Mouse (Mus musculus) heart, postnatal 0 days (tissue): ENCODE data around the gene Efcab2. TPM values are rescaled to one million over a fixed set of nuclear protein-coding genes. Genes with fewer than 3 reads are reported as not detected.

Experiments
- ATAC-seq: fragments of 200-750 bp; cut with Nextera tagmentation; 2 replicates; pipeline ENCODE4 v1.8.0; 2017; ENCODE audit warnings: low read depth, moderate number of reproducible peaks, moderate library complexity; ENCODE audit not compliant: insufficient read depth
- DNase-seq: peaks from one replicate; pipeline ENCODE4 v3.0.0-alpha.2; 2016; ENCODE audit warnings: low spot score
- H3K27ac ChIP-seq: fragments of 300-500 bp; sonication (generic); 2 replicates; pipeline ENCODE4 v1.5.1; 2014; ENCODE audit warnings: low read depth, mild to moderate bottlenecking
- H3K27me3 ChIP-seq: fragments of 300-500 bp; sonication (generic); 2 replicates; pipeline ENCODE4 v1.6.1; 2014; ENCODE audit warnings: low read length, mixed read lengths; ENCODE audit not compliant: control insufficient read depth, insufficient read depth
- H3K36me3 ChIP-seq: fragments of 300-500 bp; sonication (generic); replicated peaks from 2 replicates; pipeline ENCODE4 v1.6.1; 2014; ENCODE audit warnings: low read length, mixed read lengths; ENCODE audit not compliant: control insufficient read depth, insufficient read depth
- H3K4me1 ChIP-seq: fragments of 300-500 bp; sonication (generic); 2 replicates; pipeline ENCODE4 v1.6.1; 2014; ENCODE audit warnings: antibody characterized with exemption; ENCODE audit not compliant: control insufficient read depth, insufficient read depth
- H3K4me2 ChIP-seq: fragments of 300-500 bp; sonication (generic); 2 replicates; pipeline ENCODE4 v1.6.1; 2014; ENCODE audit warnings: low read depth, mild to moderate bottlenecking, low read length, moderate library complexity
- H3K4me3 ChIP-seq: fragments of 300-500 bp; sonication (generic); 2 replicates; pipeline ENCODE4 v1.5.1; 2014; ENCODE audit warnings: low read depth, low read length
- H3K9ac ChIP-seq: fragments of 300-500 bp; sonication (generic); replicated peaks from 2 replicates; pipeline ENCODE4 v1.6.1; 2014; ENCODE audit warnings: low read depth, low read length, mixed read lengths
- H3K9me3 ChIP-seq: fragments of 300-500 bp; sonication (generic); replicated peaks from 2 replicates; pipeline ENCODE4 v1.6.1; 2016; ENCODE audit warnings: low read length; ENCODE audit not compliant: control insufficient read depth
- CTCF ChIP-seq: IDR thresholded peaks from 2 replicates; pipeline ENCODE4 v1.5.1; 2016; ENCODE audit warnings: antibody characterized with exemption, control low read depth, low read depth
- EP300 ChIP-seq: IDR thresholded peaks from 2 replicates; pipeline ENCODE4 v1.6.1; 2016; ENCODE audit warnings: antibody characterized with exemption, low read depth
- WGBS: fragments of 180-500 bp; shearing (Covaris S2); extraction: QIAGEN DNeasy Blood & Tissue Kit; methylation state at CpG from one replicate; pipeline ENCODE4 v1.1.7; 2014; 5-methylcytosine and 5-hydroxymethylcytosine counted together
- polyA plus RNA-seq: library from polyadenylated mRNA; unstranded; fragments of >200 nt; fragmentation: Nextera tagmentation; extraction: Ambion mirVana; gene quantifications from 2 replicates; pipeline ENCODE4 v1.2.1, GENCODE M21; 2015
- total RNA-seq: library from RNA; depleted of rRNA; stranded (reverse); fragments of >200 nt; gene quantifications from 2 replicates; pipeline ENCODE4 v1.2.3, GENCODE M21; 2014; ENCODE audit warnings: low replicate concordance

The Efcab2 gene
- total and polyA plus RNA-seq, 2 experiments from 2014 or later: 3.4 to 28.5 TPM

DNA sequence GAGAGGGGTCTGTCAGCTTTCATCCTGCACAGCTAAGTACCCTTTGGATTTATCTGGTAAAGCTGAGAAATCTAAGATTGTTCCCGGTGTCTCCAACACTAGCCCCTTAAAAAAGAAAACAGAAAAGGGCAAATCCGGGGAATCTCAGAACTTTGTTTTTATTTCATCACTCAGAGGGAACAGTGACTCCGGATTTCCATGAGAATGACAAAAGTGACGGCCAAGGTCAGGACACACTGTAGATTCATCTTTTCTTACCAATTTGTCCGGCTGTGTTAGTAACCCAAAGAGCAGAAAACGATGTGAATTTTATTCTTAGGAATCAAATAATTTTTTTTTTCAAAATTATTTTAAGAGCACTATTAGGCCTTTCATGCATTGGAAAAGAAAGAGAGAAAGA lies 37.8 kb upstream of the Efcab2 start:
- Histone ChIP-seq H3K36me3 (no peaks in the 10 kb centered on the region), H3K4me2 (peak overlapping the region; percentile 69; the same call in 1 of the 2 replicates), H3K4me3 (no peak overlapping the region), H3K4me1 (peaks cover 9% of the 10 kb centered on the region; the same call in 1 of the 2 replicates), H3K9ac (peak overlapping the region; percentile 44; the same call in 1 of the 2 replicates), H3K9me3 (no peaks in the 10 kb centered on the region), H3K27ac (peak overlapping the region; percentile 94), H3K27me3 (no peaks in the 10 kb centered on the region)
- TF ChIP-seq CTCF (no peak), EP300 (no peak)
- WGBS: 63% methylated on average over 6 of the region's 6 CpGs
- DNase-seq (no peak), ATAC-seq (no peak)

DNA sequence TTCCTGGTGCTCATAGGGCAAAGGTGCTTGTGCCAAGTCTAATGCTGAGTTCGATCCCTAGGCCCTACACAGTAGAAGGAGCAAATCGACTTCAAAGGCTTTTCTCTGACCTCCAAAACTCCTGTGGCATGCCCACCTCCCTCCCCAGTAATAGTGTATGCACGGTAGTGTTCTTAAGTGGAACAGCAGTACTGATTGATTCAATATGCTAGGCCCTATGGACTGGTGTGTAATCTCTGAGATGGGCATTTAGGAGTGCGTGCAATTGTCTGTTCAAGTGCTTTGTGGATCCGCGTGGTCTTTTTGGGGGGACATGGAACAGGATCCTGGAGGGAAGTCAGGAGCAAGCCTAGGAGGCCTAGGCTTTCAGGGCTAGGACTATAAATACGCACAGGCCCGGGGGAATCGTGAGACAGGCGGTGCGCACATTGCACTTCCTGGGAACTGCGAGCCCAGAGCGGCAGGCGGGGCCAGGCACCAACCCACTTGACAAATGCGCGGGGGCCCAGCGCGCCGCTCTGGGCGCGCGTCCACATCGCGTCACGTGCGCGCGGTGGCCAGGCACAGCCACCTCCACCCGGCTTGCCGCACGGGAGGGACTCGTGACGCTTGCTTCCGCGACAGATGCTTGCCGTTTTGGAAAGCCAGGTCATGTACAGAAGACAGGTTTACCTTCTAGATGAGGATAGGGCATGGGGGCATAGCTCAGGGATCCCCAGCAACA lies 37.2 kb upstream of the Efcab2 start:
- peak overlapping the region; percentile 69 for H3K4me2 ChIP-seq
- no peaks in the 10 kb centered on the region for H3K36me3 ChIP-seq
- 2% methylated on average over 36 of the region's 36 CpGs for WGBS
- peak overlapping the region; percentile 44 for H3K9ac ChIP-seq
- no peaks in the 10 kb centered on the region for H3K27me3 ChIP-seq
- peaks cover 9% of the 10 kb centered on the region; the same call in 1 of the 2 replicates for H3K4me1 ChIP-seq
- H3K9me3 ChIP-seq: no peaks in the 10 kb centered on the region
- TF ChIP-seq EP300: peak; percentile 53; the same call in 1 of the 2 replicates
- no peak; the same call in 1 of the 2 replicates for TF ChIP-seq CTCF
- DNase-seq (peak; percentile 94), ATAC-seq (peak; percentile 99)
- H3K27ac ChIP-seq: peak overlapping the region; percentile 94
- H3K4me3 ChIP-seq: peak overlapping the region; percentile 52

DNA sequence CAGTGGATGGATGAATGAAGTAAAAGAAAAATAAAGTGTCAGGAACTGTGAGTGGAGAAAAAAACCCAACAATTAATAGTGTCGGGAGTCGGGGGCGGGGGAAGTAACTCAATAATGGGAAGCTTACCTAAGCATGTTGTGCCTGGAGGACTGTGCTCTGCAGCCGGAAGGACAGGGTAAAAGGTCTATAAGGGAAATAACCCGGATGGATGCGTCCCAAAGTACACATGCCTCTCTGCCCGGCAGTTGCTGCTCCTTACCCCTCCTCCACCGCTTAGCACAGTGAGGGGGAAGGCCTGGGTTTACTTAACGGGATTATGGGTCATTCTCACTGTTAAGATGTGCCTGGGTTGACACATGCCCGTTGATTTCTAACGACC lies 36.6 kb upstream of the Efcab2 start:
- 0 out of 2 replicates have a peak, but pooled peaks have one; percentile 2 for TF ChIP-seq EP300
- no peak for TF ChIP-seq CTCF
- Histone ChIP-seq H3K4me2 (peak overlapping the region; percentile 69), H3K4me3 (peak overlapping the region; percentile 52), H3K36me3 (no peaks in the 10 kb centered on the region), H3K9me3 (no peaks in the 10 kb centered on the region), H3K9ac (peak overlapping the region; percentile 44), H3K27ac (peak overlapping the region; percentile 94), H3K27me3 (no peaks in the 10 kb centered on the region), H3K4me1 (peaks cover 9% of the 10 kb centered on the region; the same call in 1 of the 2 replicates)
- peak; percentile 65 for DNase-seq
- peak; percentile 68 for ATAC-seq
- WGBS: 3% methylated on average over 11 of the region's 11 CpGs

DNA sequence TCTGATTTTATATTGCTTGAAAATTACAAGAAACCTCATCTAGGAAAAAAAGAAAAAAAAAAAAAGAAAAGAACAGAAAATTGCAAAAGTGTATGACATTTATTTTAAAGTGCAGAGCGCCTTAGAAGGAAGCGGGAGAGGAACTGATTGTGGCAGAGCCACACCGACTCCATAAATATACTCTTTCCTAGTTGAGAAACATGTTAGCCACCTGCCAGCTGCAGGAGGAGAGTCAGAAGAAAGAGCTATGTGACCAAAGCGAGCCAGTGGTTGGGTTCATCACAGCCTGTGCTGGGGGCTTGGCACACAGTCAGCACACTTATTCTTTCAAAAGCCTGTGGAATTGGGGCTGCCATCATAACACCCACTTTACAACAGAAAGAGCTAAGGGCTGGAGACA lies 33.2 kb upstream of the Efcab2 start:
- Histone ChIP-seq H3K36me3 (no peaks in the 10 kb centered on the region), H3K9me3 (no peaks in the 10 kb centered on the region), H3K4me2 (no peak overlapping the region), H3K4me3 (no peak overlapping the region), H3K9ac (no peak overlapping the region), H3K27me3 (no peaks in the 10 kb centered on the region), H3K4me1 (peaks cover 9% of the 10 kb centered on the region; the same call in 1 of the 2 replicates), H3K27ac (no peak overlapping the region)
- DNase-seq: no peak
- ATAC-seq: no peak
- 68% methylated on average over 4 of the region's 4 CpGs for WGBS
- no peak for TF ChIP-seq CTCF
- no peak for TF ChIP-seq EP300

DNA sequence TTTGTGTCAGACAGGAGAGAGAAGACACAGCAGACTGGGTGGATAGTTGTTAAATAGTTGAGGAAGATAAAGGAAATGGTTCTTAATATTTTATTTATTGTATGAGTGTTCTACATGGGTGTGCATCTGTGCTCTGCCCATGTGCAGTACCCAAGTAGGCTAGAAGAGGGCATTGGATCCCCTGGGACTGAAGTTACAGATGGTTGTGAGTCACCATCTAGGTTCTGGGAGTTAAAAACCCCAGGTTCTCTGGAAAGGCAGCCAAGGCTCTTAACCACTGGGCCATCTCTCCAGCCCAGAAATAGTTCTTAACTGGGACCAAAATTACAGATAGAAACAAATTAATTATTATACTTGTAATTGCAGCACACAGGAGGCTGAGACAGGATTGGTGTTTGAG lies 30.5 kb upstream of the Efcab2 start:
- Histone ChIP-seq H3K9ac (no peak overlapping the region), H3K27ac (no peak overlapping the region), H3K27me3 (no peaks in the 10 kb centered on the region), H3K36me3 (no peaks in the 10 kb centered on the region), H3K9me3 (no peaks in the 10 kb centered on the region), H3K4me2 (no peak overlapping the region), H3K4me3 (no peak overlapping the region), H3K4me1 (no peaks in the 10 kb centered on the region)
- TF ChIP-seq CTCF (no peak), EP300 (no peak)
- ATAC-seq (no peak), DNase-seq (no peak)
